Mouse (Mus musculus): ENCODE results near the gene Tbc1d1. TPM values are rescaled to one million over a fixed set of nuclear protein-coding genes. Genes with fewer than 3 reads are reported as not detected.

Gene Tbc1d1
- total RNA-seq (2022): 100 to 1,000 TPM in 1 of 4 experiments, 10 to 100 TPM in 3; 52.4 to 135 (median 62.0) TPM

- no peak for DNase-seq (ENCODE audit: low spot score in 2 of 2)
These were observed at the start of gene Tbc1d1 for GRCm38 (mm10) chr5:64155861-64156550. Tbc1d1 (plus strand) TSS chr5:64156305.

- no peak for DNase-seq (ENCODE audit: low spot score in 2 of 2)
These were observed 48.4 kb upstream of the Tbc1d1 start for GRCm38 (mm10) chr5:64107596-64108289.

- no peak for DNase-seq (ENCODE audit: low spot score in 2 of 2)
These were observed 46.9 kb upstream of the Tbc1d1 start for GRCm38 (mm10) chr5:64109217-64109616.

GRCm38 (mm10) chr5:64112360-64112759 is 43.7 kb upstream of the Tbc1d1 start:
- DNase-seq (ENCODE audit: low spot score in 2 of 2): no peak

GRCm38 (mm10) chr5:64114210-64114609 is 41.9 kb upstream of the Tbc1d1 start:
- DNase-seq (ENCODE audit: low spot score in 2 of 2): no peak

GRCm38 (mm10) chr5:64117191-64117590 is 38.9 kb upstream of the Tbc1d1 start:
- DNase-seq (ENCODE audit: low spot score in 2 of 2): no peak

GRCm38 (mm10) chr5:64125783-64126182 is 30.3 kb upstream of the Tbc1d1 start:
- DNase-seq (ENCODE audit: low spot score in 2 of 2): no peak

- no peak for DNase-seq (ENCODE audit: low spot score in 2 of 2)
These were observed 24.6 kb upstream of the Tbc1d1 start for GRCm38 (mm10) chr5:64131550-64131949.

- no peak for DNase-seq (ENCODE audit: low spot score in 2 of 2)
These were observed 22.2 kb upstream of the Tbc1d1 start for GRCm38 (mm10) chr5:64133901-64134300.

GRCm38 (mm10) chr5:64136325-64136724 is 19.8 kb upstream of the Tbc1d1 start:
- no peak for DNase-seq (ENCODE audit: low spot score in 2 of 2)

- DNase-seq (ENCODE audit: low spot score in 2 of 2): no peak
These were observed 15.9 kb upstream of the Tbc1d1 start for GRCm38 (mm10) chr5:64140202-64140601.

- DNase-seq (ENCODE audit: low spot score in 2 of 2): peak in 1 of 2 experiments; percentile 37
These were observed 11.8 kb upstream of the Tbc1d1 start for GRCm38 (mm10) chr5:64144315-64144714.

- DNase-seq (ENCODE audit: low spot score in 2 of 2): no peak
These were observed 9.6 kb upstream of the Tbc1d1 start for GRCm38 (mm10) chr5:64146384-64147005.

- DNase-seq (ENCODE audit: low spot score in 2 of 2): no peak
These were observed 6.6 kb upstream of the Tbc1d1 start for GRCm38 (mm10) chr5:64149184-64150127.

- DNase-seq (ENCODE audit: low spot score in 2 of 2): no peak
These were observed 2.8 kb upstream of the Tbc1d1 start for GRCm38 (mm10) chr5:64153319-64153718.

- peak in 1 of 2 experiments; percentile 42 for DNase-seq (ENCODE audit: low spot score in 2 of 2)
These were observed 474 bp downstream of the Tbc1d1 start for GRCm38 (mm10) chr5:64156579-64156978.

- DNase-seq (ENCODE audit: low spot score in 2 of 2): no peak
These were observed 1.8 kb downstream of the Tbc1d1 start for GRCm38 (mm10) chr5:64157926-64158325.

- no peak for DNase-seq (ENCODE audit: low spot score in 2 of 2)
These were observed 2.4 kb downstream of the Tbc1d1 start for GRCm38 (mm10) chr5:64158501-64158900.

GRCm38 (mm10) chr5:64159065-64159780 is 3.1 kb downstream of the Tbc1d1 start:
- DNase-seq (ENCODE audit: low spot score in 2 of 2): peak in 1 of 2 experiments; percentile 17
